Comparison of ENCODE assay signal across 15 mouse cellular contexts in the genomic region with DNA sequence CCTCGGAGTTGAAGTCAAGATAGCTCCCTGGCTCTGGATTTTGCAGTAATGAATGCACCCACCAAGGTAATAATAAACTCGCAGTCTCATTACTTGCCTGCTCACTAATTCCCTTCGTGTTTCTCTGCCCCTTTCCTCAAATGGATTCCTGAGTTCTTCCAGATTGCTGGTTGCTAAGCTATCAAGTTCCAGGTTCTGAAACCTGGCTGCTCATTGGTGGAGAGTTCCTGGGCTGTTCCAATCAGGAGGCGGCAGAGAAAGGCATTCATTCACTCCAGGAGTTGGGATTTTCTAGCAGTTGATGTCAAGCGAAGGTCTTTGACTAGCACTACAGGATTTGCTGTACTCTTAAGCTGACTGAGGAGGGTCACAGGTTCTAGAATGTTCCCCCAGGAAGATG.
DNase-seq lines count a peak whose midpoint lies in the region; ATAC-seq and TF ChIP-seq lines count a peak whose summit lies in the region.
"Had no signal": no experiment of that assay in that cellular context is flagged by ENCODE, and none has a peak within 500 bp of the region (broad histone marks: within the 10 kb centered on the region; RNA-seq: fewer than 3 reads in every experiment).

No protein-coding gene starts in this region.

- no peaks in the 10 kb centered on the region for H3K27me3 ChIP-seq in hindbrain, embryonic 16.5 days (replicated peaks; ENCODE audit: control insufficient read depth, insufficient read depth, low read length)
- H3K27me3 ChIP-seq in hindbrain, embryonic 10.5 days (ENCODE audit: insufficient read depth, poor library complexity, severe bottlenecking): no peaks in the 10 kb centered on the region
- no peaks in the 10 kb centered on the region for H3K27me3 ChIP-seq in kidney, postnatal 0 days (ENCODE audit: insufficient read depth, low read length)
- no peaks in the 10 kb centered on the region for H3K27me3 ChIP-seq in stomach, postnatal 0 days (ENCODE audit: control insufficient read depth, insufficient read depth, low read length)
- H3K27me3 ChIP-seq: forebrain, embryonic 12.5 days; hindbrain, embryonic 15.5 days had no signal

- no peak for DNase-seq in hindbrain, embryonic 10.5 days (ENCODE audit: low spot score)
- DNase-seq in right cerebral cortex, postnatal 10 days (ENCODE audit: low spot score in 2 of 2): peak; percentile 58 to 82
- DNase-seq in right cerebral cortex, postnatal 25 days: no peak
- peak; percentile 72 for DNase-seq in kidney, postnatal 0 days (ENCODE audit: low spot score)
- DNase-seq in stomach, postnatal 0 days (ENCODE audit: low spot score): no peak
- DNase-seq in cerebellum, postnatal 36 days: no peak
- DNase-seq in cerebellum, adult 8-10 months: no peak
- DNase-seq: gastrocnemius, postnatal 36 days; layer of hippocampus, adult 9-11 months; lung, postnatal 36 days; thymus, postnatal 36 days had no signal

- peak; percentile 55 for ATAC-seq in hindbrain, embryonic 16.5 days
- 0 out of 2 replicates have a peak, but pooled peaks have one; percentile 46 for ATAC-seq in kidney, postnatal 0 days (replicated peaks; ENCODE audit: low FRiP score, low read depth)
- ATAC-seq in stomach, postnatal 0 days (ENCODE audit: low FRiP score, low TSS enrichment): peak; percentile 32; the same call in 1 of the 2 replicates
- ATAC-seq: liver, embryonic 12.5 days had no signal

- no peak for TF ChIP-seq CTCF in kidney, postnatal 0 days (IDR thresholded peaks at IDR 0.05; ENCODE audit: low read depth)
- no peak for TF ChIP-seq CTCF in stomach, postnatal 0 days (IDR thresholded peaks at IDR 0.05; ENCODE audit: low read depth)

- H3K9me3 ChIP-seq in hindbrain, embryonic 16.5 days (ENCODE audit: control insufficient read depth, low read length): no peaks in the 10 kb centered on the region
- no peaks in the 10 kb centered on the region for H3K9me3 ChIP-seq in hindbrain, embryonic 10.5 days
- no peaks in the 10 kb centered on the region for H3K9me3 ChIP-seq in kidney, postnatal 0 days (replicated peaks; ENCODE audit: low read length)
- H3K9me3 ChIP-seq in stomach, postnatal 0 days (ENCODE audit: control insufficient read depth, low read length): no peaks in the 10 kb centered on the region
- H3K9me3 ChIP-seq: forebrain, embryonic 12.5 days; hindbrain, embryonic 15.5 days; liver, embryonic 12.5 days had no signal

- no peak overlapping the region for H3K27ac ChIP-seq in hindbrain, embryonic 16.5 days (ENCODE audit: low read depth, low read length)
- H3K27ac ChIP-seq in hindbrain, embryonic 10.5 days: no peak overlapping the region
- no peak overlapping the region for H3K27ac ChIP-seq in kidney, postnatal 0 days
- no peak overlapping the region for H3K27ac ChIP-seq in stomach, postnatal 0 days (replicated peaks)
- H3K27ac ChIP-seq: forebrain, embryonic 12.5 days; hindbrain, embryonic 15.5 days; liver, embryonic 12.5 days had no signal

- no peak overlapping the region for H3K4me3 ChIP-seq in hindbrain, embryonic 16.5 days (ENCODE audit: low read length)
- no peak overlapping the region for H3K4me3 ChIP-seq in hindbrain, embryonic 10.5 days
- H3K4me3 ChIP-seq in kidney, postnatal 0 days (replicated peaks; ENCODE audit: low read depth, low read length): no peak overlapping the region
- no peak overlapping the region for H3K4me3 ChIP-seq in stomach, postnatal 0 days (ENCODE audit: low read depth, low read length)
- H3K4me3 ChIP-seq: forebrain, embryonic 12.5 days; hindbrain, embryonic 15.5 days; liver, embryonic 12.5 days had no signal

- no peak overlapping the region for H3K4me2 ChIP-seq in hindbrain, embryonic 16.5 days (ENCODE audit: low read length)
- no peak overlapping the region for H3K4me2 ChIP-seq in kidney, postnatal 0 days (ENCODE audit: low read length)
- H3K4me2 ChIP-seq in stomach, postnatal 0 days (replicated peaks; ENCODE audit: low read depth): no peak overlapping the region
- H3K4me2 ChIP-seq: forebrain, embryonic 12.5 days; hindbrain, embryonic 15.5 days; liver, embryonic 12.5 days had no signal

- no peak for TF ChIP-seq EP300 in stomach, postnatal 0 days (optimal IDR thresholded peaks at IDR 0.05)

- H3K9ac ChIP-seq in hindbrain, embryonic 16.5 days (ENCODE audit: low read depth, low read length): no peak overlapping the region
- no peak overlapping the region for H3K9ac ChIP-seq in kidney, postnatal 0 days (ENCODE audit: low read depth, low read length)
- no peak overlapping the region for H3K9ac ChIP-seq in stomach, postnatal 0 days (ENCODE audit: low read length)
- H3K9ac ChIP-seq: forebrain, embryonic 12.5 days; hindbrain, embryonic 15.5 days; liver, embryonic 12.5 days had no signal

- H3K36me3 ChIP-seq in hindbrain, embryonic 16.5 days (ENCODE audit: control insufficient read depth, insufficient read depth, low read length): no peaks in the 10 kb centered on the region
- no peaks in the 10 kb centered on the region for H3K36me3 ChIP-seq in hindbrain, embryonic 10.5 days
- H3K36me3 ChIP-seq in kidney, postnatal 0 days (ENCODE audit: insufficient read depth, low read length): no peaks in the 10 kb centered on the region
- H3K36me3 ChIP-seq in stomach, postnatal 0 days (ENCODE audit: control insufficient read depth, insufficient read depth, low read length): no peaks in the 10 kb centered on the region
- H3K36me3 ChIP-seq: forebrain, embryonic 12.5 days; hindbrain, embryonic 15.5 days; liver, embryonic 12.5 days had no signal

- no peaks in the 10 kb centered on the region for H3K4me1 ChIP-seq in hindbrain, embryonic 16.5 days (ENCODE audit: control insufficient read depth, insufficient read depth, low read depth, low read length)
- H3K4me1 ChIP-seq in hindbrain, embryonic 10.5 days (replicated peaks): peaks cover 3% of the 10 kb centered on the region; the same call in 1 of the 2 replicates
- no peaks in the 10 kb centered on the region for H3K4me1 ChIP-seq in kidney, postnatal 0 days (replicated peaks; ENCODE audit: insufficient read depth, low read length)
- no peaks in the 10 kb centered on the region for H3K4me1 ChIP-seq in stomach, postnatal 0 days (replicated peaks; ENCODE audit: control insufficient read depth, insufficient read depth)
- H3K4me1 ChIP-seq: forebrain, embryonic 12.5 days; hindbrain, embryonic 15.5 days; liver, embryonic 12.5 days had no signal

- 37% methylated on average over 5 of the region's 5 CpGs for WGBS in hindbrain, embryonic 16.5 days
- WGBS in hindbrain, embryonic 10.5 days: 49% methylated on average over 5 of the region's 5 CpGs
- 28% methylated on average over 5 of the region's 5 CpGs for WGBS in kidney, postnatal 0 days
- 36% methylated on average over 5 of the region's 5 CpGs for whole genome bisulfite sequencing in stomach, postnatal 0 days

Comparison
In these comparisons a context has a peak if more than half of its experiments do, and no peak if none do; other contexts are left out.
1. DNase-seq: peak in right cerebral cortex, postnatal 10 days (2 of 2) and kidney, postnatal 0 days (single experiment); none in hindbrain, embryonic 10.5 days (single experiment), right cerebral cortex, postnatal 25 days (single experiment), stomach, postnatal 0 days (single experiment), cerebellum, postnatal 36 days (0 of 2) and cerebellum, adult 8-10 months (single experiment).
2. Peak in every context shown above with its lines, with median percentiles within 50 percentile points of each other: ATAC-seq.